Mouse (Mus musculus) spleen, adult 2 months (tissue): ENCODE measurements around the gene Gm5431. TPM values are rescaled to one million over a fixed set of nuclear protein-coding genes. Genes with fewer than 3 reads are reported as not detected.
A peak's percentile ranks its signal among the peaks of the same experiment; 100 is the strongest.
"Not testable (repeated sequence)": the region's sequence is repeated elsewhere in the genome, so short reads cannot be mapped to it uniquely, and the experiment has no call there.

Experiments
- DNase-seq, 2 experiments: peaks; one replicate each; pipeline versions ENCODE4 v3.0.0 to v3.0.0-alpha.2; 2012 to 2021; ENCODE audit warnings: low spot score in 2 of 2, low read depth in 1 of 2
- H3K27ac ChIP-seq: fragments of 200-500 bp; 2 replicates; pipeline ENCODE4 v1.5.1; 2012; ENCODE audit warnings: low read length, inconsistent platforms; ENCODE audit not compliant: insufficient read depth
- H3K27me3 ChIP-seq: fragments of 200-500 bp; 2 replicates; pipeline ENCODE4 v1.6.1; 2012; ENCODE audit warnings: mild to moderate bottlenecking, moderate library complexity, low read length, inconsistent platforms; ENCODE audit not compliant: control insufficient read depth, insufficient read depth
- H3K36me3 ChIP-seq: fragments of 200-500 bp; 2 replicates; pipeline ENCODE4 v1.6.1; 2012; ENCODE audit warnings: mild to moderate bottlenecking, low read length, inconsistent platforms; ENCODE audit not compliant: control insufficient read depth, insufficient read depth
- H3K4me1 ChIP-seq: fragments of 200-500 bp; 2 replicates; pipeline ENCODE4 v1.6.1; 2011; ENCODE audit warnings: inconsistent platforms; ENCODE audit not compliant: control insufficient read depth, insufficient read depth, insufficient read length
- H3K4me3 ChIP-seq: fragments of 200-500 bp; 2 replicates; pipeline ENCODE4 v1.5.1; 2011; ENCODE audit warnings: mild to moderate bottlenecking, inconsistent platforms; ENCODE audit not compliant: insufficient read depth, insufficient read length; ENCODE audit errors: extremely low read depth
- CTCF ChIP-seq: fragments of 200-500 bp; IDR thresholded peaks from 2 replicates; pipeline ENCODE4 v1.5.1; 2011; ENCODE audit warnings: mild to moderate bottlenecking, inconsistent platforms; ENCODE audit not compliant: insufficient read depth, insufficient read length, insufficient replicate concordance; ENCODE audit errors: extremely low read depth
- POLR2A ChIP-seq: fragments of 200-500 bp; IDR thresholded peaks from 2 replicates; pipeline ENCODE4 v1.6.1; 2011; ENCODE audit warnings: low read depth, low read length, inconsistent platforms
- WGBS: fragments of 180-500 bp; shearing (Covaris S2); methylation state at CpG from one replicate; pipeline ENCODE4 v1.1.7; 2018; 5-methylcytosine and 5-hydroxymethylcytosine counted together
- polyA plus RNA-seq: library from polyadenylated mRNA; depleted of rRNA; stranded (reverse); fragments of >200 nt; gene quantifications from 2 replicates; pipeline ENCODE4 v1.2.3, GENCODE M21; 2012

The Gm5431 gene
- polyA plus RNA-seq, 1 experiment: 0.37 TPM

DNA sequence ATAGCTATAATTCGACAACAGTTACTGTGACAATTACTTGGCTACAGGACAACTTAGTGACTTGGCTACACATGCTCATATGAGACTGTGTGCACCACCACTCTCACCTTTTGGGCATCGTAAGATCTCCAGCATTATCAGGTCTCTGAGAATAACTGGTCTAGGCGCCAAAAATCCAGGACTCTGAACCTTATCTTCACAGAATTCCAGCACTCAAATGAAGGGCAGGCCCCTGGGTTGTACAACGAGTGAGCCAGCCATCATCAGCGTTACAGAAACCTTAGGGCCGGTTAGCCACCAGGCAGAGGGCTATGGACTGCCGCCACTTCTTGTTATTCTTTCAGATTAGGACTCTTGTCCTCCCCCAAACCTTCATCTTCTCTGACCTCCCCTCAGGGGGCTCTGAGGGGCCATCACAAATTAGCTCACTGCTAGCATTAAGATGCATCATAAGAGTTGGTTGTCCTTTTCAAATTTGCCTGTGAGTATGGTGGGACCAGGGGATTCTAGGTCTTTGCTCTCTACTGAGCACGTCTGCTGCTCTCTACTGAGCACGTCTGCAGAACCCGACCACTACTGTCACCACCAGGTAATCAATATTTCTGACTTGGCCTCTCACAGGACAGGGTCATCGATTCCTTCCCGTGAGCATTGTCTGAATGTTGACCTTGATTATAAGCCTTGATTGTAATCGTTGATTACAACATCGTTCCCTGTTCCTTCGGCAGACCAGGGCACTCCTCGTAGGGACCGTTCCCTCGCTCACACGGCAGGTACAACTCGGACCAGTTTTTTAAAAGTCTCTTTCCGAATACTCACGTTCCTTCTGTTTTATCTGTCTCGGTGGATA is 49.2 kb downstream of the Gm5431 start:
- DNase-seq: no peak
- no peaks in the 10 kb centered on the region for H3K27me3 ChIP-seq
- peaks cover 12% of the 10 kb centered on the region; the same call in 1 of the 2 replicates for H3K4me1 ChIP-seq
- H3K4me3 ChIP-seq: peak overlapping the region; percentile 57
- H3K27ac ChIP-seq: peak overlapping the region; percentile 46; the same call in 1 of the 2 replicates
- peaks cover 3% of the 10 kb centered on the region for H3K36me3 ChIP-seq
- TF ChIP-seq CTCF: no peak
- TF ChIP-seq POLR2A: no peak
- WGBS: 13% methylated on average over 23 of the region's 23 CpGs

- Histone ChIP-seq H3K4me3 (no peak overlapping the region), H3K27ac (no peak overlapping the region), H3K36me3 (peaks cover 3% of the 10 kb centered on the region), H3K4me1 (peaks cover 12% of the 10 kb centered on the region; the same call in 1 of the 2 replicates), H3K27me3 (no peaks in the 10 kb centered on the region)
- DNase-seq: no peak
- WGBS: 88% methylated on average over 4 of the region's 4 CpGs
- no peak for TF ChIP-seq POLR2A
- TF ChIP-seq CTCF: no peak
Observed at GRCm38 (mm10) chr11:48852190-48852589, 49.8 kb downstream of the Gm5431 start.

GRCm38 (mm10) chr11:48851270-48851995 is 50.6 kb downstream of the Gm5431 start:
- Histone ChIP-seq H3K4me3 (no peak overlapping the region), H3K4me1 (peaks cover 12% of the 10 kb centered on the region; the same call in 1 of the 2 replicates), H3K27me3 (no peaks in the 10 kb centered on the region), H3K27ac (no peak overlapping the region), H3K36me3 (peaks cover 3% of the 10 kb centered on the region)
- TF ChIP-seq POLR2A (no peak), CTCF (peak; percentile 19; the same call in 1 of the 2 replicates)
- DNase-seq: no peak
- 88% methylated on average over 4 of the region's 4 CpGs for WGBS

GRCm38 (mm10) chr11:48850240-48850639 is 51.8 kb downstream of the Gm5431 start:
- WGBS: 85% methylated on average over 2 of the region's 2 CpGs
- H3K4me3 ChIP-seq: no peak overlapping the region
- peaks cover 15% of the 10 kb centered on the region; the same call in 1 of the 2 replicates for H3K4me1 ChIP-seq
- no peaks in the 10 kb centered on the region for H3K27me3 ChIP-seq
- no peak for DNase-seq
- no peak overlapping the region for H3K27ac ChIP-seq
- peaks cover 6% of the 10 kb centered on the region for H3K36me3 ChIP-seq
- no peak for TF ChIP-seq POLR2A
- no peak for TF ChIP-seq CTCF

GRCm38 (mm10) chr11:48846881-48847280 is 55.1 kb downstream of the Gm5431 start:
- H3K36me3 ChIP-seq: peaks cover 6% of the 10 kb centered on the region
- H3K27me3 ChIP-seq: no peaks in the 10 kb centered on the region
- no peak for DNase-seq
- WGBS: 78% methylated on average over 5 of the region's 5 CpGs
- no peak overlapping the region for H3K27ac ChIP-seq
- H3K4me3 ChIP-seq: no peak overlapping the region
- TF ChIP-seq CTCF (no peak), POLR2A (no peak)
- peaks cover 20% of the 10 kb centered on the region; the same call in 1 of the 2 replicates for H3K4me1 ChIP-seq

DNA sequence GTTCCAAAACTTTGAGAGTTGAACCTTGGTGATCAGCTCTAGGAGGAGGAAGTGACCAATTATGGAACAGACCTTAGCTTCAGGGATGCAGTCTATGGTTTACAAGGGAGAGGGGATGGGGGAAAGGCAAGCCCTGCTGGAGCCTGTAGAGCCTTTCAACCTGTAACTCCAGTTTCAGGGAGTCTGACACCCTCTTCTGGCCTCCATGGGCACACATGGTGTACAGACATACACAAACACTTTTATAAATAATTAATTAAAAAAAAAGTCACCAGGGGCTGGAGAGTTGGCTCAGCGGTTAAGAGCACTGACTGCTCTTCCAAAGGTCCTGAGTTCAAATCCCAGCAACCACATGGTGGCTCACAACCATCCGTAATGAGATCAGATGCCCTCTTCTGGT is 55.7 kb downstream of the Gm5431 start:
- H3K4me3 ChIP-seq, H3K27ac ChIP-seq, DNase-seq, H3K27me3 ChIP-seq, H3K36me3 ChIP-seq: not testable (repeated sequence)
- 79% methylated on average over 2 of the region's 2 CpGs for WGBS
- H3K4me1 ChIP-seq: peaks cover 25% of the 10 kb centered on the region; the same call in 1 of the 2 replicates
